24 mouse cellular contexts compared by ENCODE assay signal in genomic region chr9:42396141-42396540, GRCm38 (mm10). TPM values are rescaled to one million over a fixed set of nuclear protein-coding genes. Genes with fewer than 3 reads are reported as not detected.
"Had no signal": no experiment of that assay in that cellular context is flagged by ENCODE, and none has a peak within 500 bp of the region (broad histone marks: within the 10 kb centered on the region; RNA-seq: fewer than 3 reads in every experiment).

No protein-coding gene starts in this region.

- H3K27me3 ChIP-seq: hindbrain, embryonic 15.5 days; limb, embryonic 15.5 days had no signal

- H3K4me1 ChIP-seq: limb, embryonic 15.5 days; liver, embryonic 12.5 days had no signal

- H3K4me2 ChIP-seq: heart, embryonic 11.5 days; heart, embryonic 13.5 days; hindbrain, embryonic 13.5 days; hindbrain, embryonic 15.5 days; kidney, embryonic 15.5 days; limb, embryonic 13.5 days; limb, embryonic 15.5 days; liver, embryonic 12.5 days had no signal

- H3K9ac ChIP-seq: heart, embryonic 13.5 days; hindbrain, embryonic 13.5 days; hindbrain, embryonic 15.5 days; kidney, embryonic 15.5 days; limb, embryonic 13.5 days; limb, embryonic 15.5 days; liver, embryonic 12.5 days; liver, embryonic 14.5 days had no signal

- H3K9me3 ChIP-seq: heart, embryonic 13.5 days; hindbrain, embryonic 13.5 days; hindbrain, embryonic 15.5 days; kidney, embryonic 15.5 days; limb, embryonic 13.5 days; limb, embryonic 15.5 days; liver, embryonic 12.5 days had no signal

- DNase-seq: gastrocnemius, postnatal 14 days; gastrocnemius, postnatal 36 days; kidney, adult 11 months; kidney, adult 2 months; kidney, adult 9 months; kidney, postnatal 14 days; kidney, postnatal 36 days; layer of hippocampus, adult 9-11 months; layer of hippocampus, postnatal 36 days; left cerebral cortex, postnatal 4 days had no signal

- H3K36me3 ChIP-seq: heart, embryonic 13.5 days; hindbrain, embryonic 13.5 days; hindbrain, embryonic 15.5 days; kidney, embryonic 15.5 days; limb, embryonic 13.5 days; limb, embryonic 15.5 days; liver, embryonic 12.5 days had no signal

- H3K4me3 ChIP-seq: heart, embryonic 13.5 days; hindbrain, embryonic 13.5 days; hindbrain, embryonic 15.5 days; kidney, embryonic 15.5 days; limb, embryonic 13.5 days; limb, embryonic 15.5 days; liver, embryonic 12.5 days had no signal

- H3K27ac ChIP-seq: heart, embryonic 13.5 days; hindbrain, embryonic 13.5 days; hindbrain, embryonic 15.5 days; hindbrain, postnatal 0 days; kidney, embryonic 15.5 days; kidney, postnatal 0 days; limb, embryonic 13.5 days; limb, embryonic 15.5 days; liver, embryonic 12.5 days; liver, embryonic 14.5 days had no signal

- ATAC-seq: hindbrain, postnatal 0 days; intestine, embryonic 16.5 days; liver, embryonic 12.5 days had no signal

RNA-seq across cellular contexts. Expression of gene Tecta, which starts 3.6 kb away (rescaled TPM):
- total RNA-seq: heart, adult 18-20 months; liver, adult 2 months had no signal
- polyA plus RNA-seq: liver, adult 2 months had no signal
